Mouse (Mus musculus): ENCODE results near the gene Myh9.

- TF ChIP-seq CTCF (conservative IDR thresholded peaks at IDR 0.05; ENCODE audit: insufficient read depth, insufficient read length, low read depth, low read length) = no peak
- TF ChIP-seq POLR2A (IDR thresholded peaks at IDR 0.05; ENCODE audit: low read depth, low read length) = no peak
These were observed 45.1 kb upstream of the Myh9 start for GRCm38 (mm10) chr15:77887093-77887488.
